Mouse (Mus musculus) forebrain, postnatal 0 days (tissue): Measurements from ENCODE around the gene Cdc37. TPM values are rescaled to one million over a fixed set of nuclear protein-coding genes. Genes with fewer than 3 reads are reported as not detected.

ENCODE experiments used
- ATAC-seq: fragments of 200-750 bp; cut with Nextera tagmentation; 2 replicates; pipeline ENCODE4 v1.8.0; 2017; ENCODE audit warnings: mild to moderate bottlenecking, moderate library complexity
- DNase-seq: peaks from one replicate; pipeline ENCODE4 v3.0.0-alpha.2; 2015
- H3K27ac ChIP-seq: fragments of 300-500 bp; sonication (generic); 2 replicates; pipeline ENCODE4 v1.5.1; 2014; ENCODE audit warnings: low read depth, mild to moderate bottlenecking, antibody characterized with exemption, low read length, moderate library complexity, mixed read lengths
- H3K27me3 ChIP-seq: fragments of 300-500 bp; sonication (generic); 2 replicates; pipeline ENCODE4 v1.6.1; 2014; ENCODE audit warnings: mild to moderate bottlenecking, low read length, mixed read lengths; ENCODE audit not compliant: insufficient read depth
- H3K36me3 ChIP-seq: fragments of 300-500 bp; sonication (generic); 2 replicates; pipeline ENCODE4 v1.6.1; 2014; ENCODE audit warnings: mild to moderate bottlenecking, moderate library complexity; ENCODE audit not compliant: insufficient read depth
- H3K4me1 ChIP-seq: fragments of 300-500 bp; sonication (generic); 2 replicates; pipeline ENCODE4 v1.6.1; 2014; ENCODE audit warnings: antibody characterized with exemption; ENCODE audit not compliant: insufficient read depth
- H3K4me2 ChIP-seq: fragments of 300-500 bp; sonication (generic); 2 replicates; pipeline ENCODE4 v1.6.1; 2014; ENCODE audit warnings: low read depth, mild to moderate bottlenecking, moderate library complexity
- H3K4me3 ChIP-seq: fragments of 300-500 bp; sonication (generic); 2 replicates; pipeline ENCODE4 v1.5.1; 2014; ENCODE audit warnings: low read depth, low read length, mixed read lengths
- H3K9ac ChIP-seq: fragments of 300-500 bp; sonication (generic); 2 replicates; pipeline ENCODE4 v1.6.1; 2014; ENCODE audit warnings: mild to moderate bottlenecking
- H3K9me3 ChIP-seq: fragments of 300-500 bp; sonication (generic); 2 replicates; pipeline ENCODE4 v1.6.1; 2016; ENCODE audit warnings: low read length
- CTCF ChIP-seq: sonication (generic); IDR thresholded peaks from 2 replicates; pipeline ENCODE4 v1.5.1; 2016; ENCODE audit warnings: antibody characterized with exemption, control low read depth, low read depth
- WGBS: fragments of 180-500 bp; shearing (Covaris S2); extraction: QIAGEN DNeasy Blood & Tissue Kit; methylation state at CpG from one replicate; pipeline ENCODE4 v1.1.7; 2014; 5-methylcytosine and 5-hydroxymethylcytosine counted together
- polyA plus RNA-seq: library from polyadenylated mRNA; unstranded; fragments of >200 nt; fragmentation: Nextera tagmentation; extraction: Ambion mirVana; gene quantifications from 2 replicates; pipeline ENCODE4 v1.2.1, GENCODE M21; 2015
- total RNA-seq: library from RNA; depleted of rRNA; stranded (reverse); fragments of >200 nt; gene quantifications from 2 replicates; pipeline ENCODE4 v1.2.3, GENCODE M21; 2014

The Cdc37 gene
- total and polyA plus RNA-seq, 2 experiments from 2014 or later: 42.1 to 186 TPM

DNA sequence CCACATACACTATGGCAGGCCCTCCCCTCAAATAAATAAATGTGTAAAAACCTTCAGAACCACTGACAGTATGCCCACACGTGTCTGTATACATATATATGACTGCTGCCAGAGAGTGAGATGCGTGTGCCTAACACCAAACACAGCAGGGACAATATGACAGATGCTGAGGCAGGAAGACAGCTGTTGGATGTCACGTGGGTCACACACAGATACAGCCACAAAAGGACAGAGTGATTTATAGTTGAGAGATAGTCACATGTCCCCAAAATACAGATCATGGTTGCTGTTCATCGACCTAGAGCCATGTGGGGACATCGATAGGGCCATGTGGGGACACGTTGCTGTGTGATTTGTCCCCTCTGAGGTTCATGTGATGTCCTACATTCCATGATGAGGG, 32.7 kb downstream of the Cdc37 start:
- 81% methylated on average over 6 of the region's 6 CpGs for WGBS
- H3K4me1 ChIP-seq: no peaks in the 10 kb centered on the region
- H3K27me3 ChIP-seq: no peaks in the 10 kb centered on the region
- DNase-seq (no peak), ATAC-seq (no peak)
- H3K36me3 ChIP-seq: peaks cover 20% of the 10 kb centered on the region
- H3K4me3 ChIP-seq: no peak overlapping the region
- no peaks in the 10 kb centered on the region for H3K9me3 ChIP-seq
- H3K9ac ChIP-seq: no peak overlapping the region
- no peak for TF ChIP-seq CTCF
- H3K27ac ChIP-seq: no peak overlapping the region
- no peak overlapping the region for H3K4me2 ChIP-seq

DNA sequence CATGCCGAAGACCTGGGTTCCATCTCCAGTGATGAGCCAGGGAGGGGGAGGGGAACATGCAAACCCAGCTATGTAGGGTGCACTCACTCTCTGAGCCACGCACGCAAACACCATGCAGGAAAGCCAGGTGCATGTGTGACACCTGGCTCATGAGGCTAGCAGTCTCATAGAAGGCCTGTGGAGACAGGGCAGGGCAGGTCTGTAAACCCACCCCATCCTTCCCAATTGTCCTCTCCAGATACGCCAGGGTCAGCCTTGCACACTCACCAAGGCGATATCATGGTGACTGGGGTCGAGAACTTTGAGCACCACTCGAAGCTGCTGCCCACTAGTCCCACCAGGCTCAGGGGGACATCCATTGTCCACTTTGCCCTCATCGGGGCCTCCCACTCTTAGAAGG, 34.7 kb downstream of the Cdc37 start:
- H3K36me3 ChIP-seq: peaks cover 7% of the 10 kb centered on the region; the same call in 1 of the 2 replicates
- no peak overlapping the region for H3K4me2 ChIP-seq
- WGBS: 89% methylated on average over 8 of the region's 8 CpGs
- H3K9me3 ChIP-seq: no peaks in the 10 kb centered on the region
- ATAC-seq: no peak
- DNase-seq: no peak
- H3K9ac ChIP-seq: no peak overlapping the region
- no peak overlapping the region for H3K27ac ChIP-seq
- no peaks in the 10 kb centered on the region for H3K27me3 ChIP-seq
- no peak overlapping the region for H3K4me3 ChIP-seq
- no peaks in the 10 kb centered on the region for H3K4me1 ChIP-seq
- TF ChIP-seq CTCF: no peak

DNA sequence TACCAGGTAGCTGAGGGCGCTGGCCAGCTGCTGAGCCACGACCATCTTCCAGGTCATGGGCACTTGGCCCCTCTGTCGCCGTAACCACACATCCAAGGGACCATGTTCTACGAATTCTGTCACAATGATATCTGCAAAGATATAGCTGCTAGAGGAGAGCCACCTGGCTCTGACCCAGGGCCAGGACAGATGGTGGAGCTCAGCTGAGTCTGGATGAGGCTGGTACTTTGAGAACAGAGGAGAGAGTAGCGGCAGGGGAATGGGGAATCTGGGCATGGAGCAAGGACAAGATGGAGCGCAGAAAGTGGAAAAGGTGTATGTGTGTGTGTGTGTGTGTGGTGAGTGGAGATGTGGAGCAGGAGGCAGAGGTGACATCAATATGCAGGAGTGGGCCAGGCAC, 35.6 kb downstream of the Cdc37 start:
- DNase-seq (no peak), ATAC-seq (no peak)
- H3K9ac ChIP-seq: no peak overlapping the region
- H3K4me3 ChIP-seq: no peak overlapping the region
- no peaks in the 10 kb centered on the region for H3K9me3 ChIP-seq
- no peaks in the 10 kb centered on the region for H3K4me1 ChIP-seq
- TF ChIP-seq CTCF: no peak
- 86% methylated on average over 7 of the region's 7 CpGs for WGBS
- no peak overlapping the region for H3K27ac ChIP-seq
- H3K27me3 ChIP-seq: no peaks in the 10 kb centered on the region
- H3K4me2 ChIP-seq: no peak overlapping the region
- H3K36me3 ChIP-seq: peaks cover 3% of the 10 kb centered on the region; the same call in 1 of the 2 replicates

DNA sequence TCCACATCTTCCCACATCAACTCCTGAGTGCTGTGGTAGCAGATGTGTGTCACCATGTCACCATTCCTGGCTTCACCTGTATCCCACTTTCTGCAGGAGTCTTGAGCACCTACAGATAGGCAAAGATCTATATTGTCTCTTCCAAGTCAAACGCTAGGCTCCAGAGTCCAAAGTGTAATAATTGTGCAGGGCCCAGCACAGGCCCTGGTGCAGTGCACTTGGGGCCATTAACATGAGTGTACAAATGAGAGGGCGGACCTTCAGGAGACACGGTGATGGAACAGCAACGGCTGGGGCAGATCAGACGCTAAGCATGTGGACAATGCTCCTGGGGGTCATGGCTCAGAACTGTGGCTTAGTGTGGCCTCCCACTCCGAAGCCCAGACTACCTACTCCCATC, 36.0 kb downstream of the Cdc37 start:
- Histone ChIP-seq H3K36me3 (peaks cover 3% of the 10 kb centered on the region; the same call in 1 of the 2 replicates), H3K9ac (no peak overlapping the region), H3K27ac (no peak overlapping the region), H3K4me2 (no peak overlapping the region), H3K9me3 (no peaks in the 10 kb centered on the region), H3K27me3 (no peaks in the 10 kb centered on the region), H3K4me3 (no peak overlapping the region), H3K4me1 (no peaks in the 10 kb centered on the region)
- 89% methylated on average over 6 of the region's 6 CpGs for WGBS
- DNase-seq (no peak), ATAC-seq (no peak)
- no peak for TF ChIP-seq CTCF

DNA sequence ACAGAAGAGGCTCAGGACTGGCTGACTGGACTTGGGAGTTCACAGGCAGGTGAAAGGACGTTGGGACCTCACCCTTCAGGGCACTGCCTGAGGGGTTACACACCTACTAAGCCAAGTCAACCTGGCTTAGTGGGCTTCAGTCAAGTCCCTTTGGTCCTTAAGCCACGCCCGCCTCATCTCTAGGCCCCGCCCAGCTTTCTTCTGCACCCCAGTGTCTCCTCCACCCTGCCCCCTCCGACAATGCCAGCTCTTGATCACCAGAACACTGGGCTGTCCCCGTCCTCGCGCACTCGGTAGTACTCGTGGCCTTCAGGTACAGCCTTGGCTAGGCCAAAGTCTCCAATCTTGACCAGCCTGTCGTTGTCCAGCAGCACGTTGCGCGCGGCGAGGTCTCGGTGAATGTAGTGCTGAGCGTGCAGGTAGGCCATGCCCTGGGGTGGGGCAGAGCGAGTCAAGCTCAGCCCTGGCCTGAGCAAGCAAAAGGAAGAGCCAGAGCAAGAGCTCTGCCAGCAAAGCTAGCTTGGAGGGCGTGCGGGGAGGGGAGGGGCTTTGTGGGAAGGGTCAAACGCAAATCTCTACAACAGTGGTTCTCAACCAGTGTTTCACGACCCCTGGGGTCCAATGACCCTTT, 42.1 kb downstream of the Cdc37 start:
- WGBS: 44% methylated on average over 23 of the region's 23 CpGs
- Histone ChIP-seq H3K27me3 (no peaks in the 10 kb centered on the region), H3K36me3 (peaks cover 7% of the 10 kb centered on the region; the same call in 1 of the 2 replicates), H3K4me2 (no peak overlapping the region), H3K9ac (no peak overlapping the region), H3K27ac (no peak overlapping the region), H3K4me3 (no peak overlapping the region), H3K4me1 (no peaks in the 10 kb centered on the region), H3K9me3 (no peaks in the 10 kb centered on the region)
- DNase-seq: no peak
- no peak for ATAC-seq
- no peak for TF ChIP-seq CTCF

DNA sequence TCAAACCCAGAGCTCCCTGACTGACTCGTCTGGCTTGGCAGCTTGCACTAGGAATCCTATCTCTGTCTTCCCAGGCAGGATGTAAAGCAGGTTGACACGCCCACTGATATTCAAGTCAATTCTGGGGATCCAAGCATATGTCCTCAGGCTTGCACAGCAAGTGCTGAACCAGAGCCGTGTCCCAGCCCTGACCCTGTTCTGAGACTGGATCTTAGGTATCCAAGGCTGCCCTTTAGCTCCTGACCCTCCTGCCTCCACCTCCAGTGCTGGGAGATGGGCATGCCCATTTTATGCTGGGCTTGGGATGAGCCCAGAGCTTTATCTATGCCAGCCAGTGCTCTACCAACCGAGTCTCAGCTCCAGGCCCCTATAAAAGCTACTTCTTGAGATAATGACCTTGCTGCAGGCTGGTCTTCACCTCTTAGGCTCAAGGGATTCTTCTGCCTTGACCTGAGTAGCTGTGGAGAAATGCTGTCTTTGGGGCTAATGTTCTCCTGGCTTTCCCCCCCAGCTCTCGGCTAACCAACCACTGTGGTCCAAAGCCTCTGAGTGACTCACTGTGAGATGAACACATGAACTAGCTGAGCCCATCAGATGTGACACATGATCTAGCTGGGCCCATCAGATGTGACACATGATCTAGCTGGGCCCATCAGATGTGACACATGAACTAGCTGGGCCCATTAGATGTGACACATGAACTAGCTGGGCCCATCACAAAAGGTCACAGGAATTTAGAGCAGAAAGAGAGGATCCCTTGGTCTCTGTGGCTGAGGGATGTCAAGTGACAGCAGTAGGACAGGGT, 43.8 kb downstream of the Cdc37 start:
- H3K9me3 ChIP-seq: no peaks in the 10 kb centered on the region
- H3K4me1 ChIP-seq: no peaks in the 10 kb centered on the region
- ATAC-seq (no peak), DNase-seq (no peak)
- H3K27ac ChIP-seq: no peak overlapping the region
- H3K27me3 ChIP-seq: no peaks in the 10 kb centered on the region
- H3K36me3 ChIP-seq: peaks cover 7% of the 10 kb centered on the region; the same call in 1 of the 2 replicates
- TF ChIP-seq CTCF: no peak
- no peak overlapping the region for H3K4me2 ChIP-seq
- no peak overlapping the region for H3K9ac ChIP-seq
- H3K4me3 ChIP-seq: no peak overlapping the region
- WGBS: 82% methylated on average over 5 of the region's 5 CpGs

DNA sequence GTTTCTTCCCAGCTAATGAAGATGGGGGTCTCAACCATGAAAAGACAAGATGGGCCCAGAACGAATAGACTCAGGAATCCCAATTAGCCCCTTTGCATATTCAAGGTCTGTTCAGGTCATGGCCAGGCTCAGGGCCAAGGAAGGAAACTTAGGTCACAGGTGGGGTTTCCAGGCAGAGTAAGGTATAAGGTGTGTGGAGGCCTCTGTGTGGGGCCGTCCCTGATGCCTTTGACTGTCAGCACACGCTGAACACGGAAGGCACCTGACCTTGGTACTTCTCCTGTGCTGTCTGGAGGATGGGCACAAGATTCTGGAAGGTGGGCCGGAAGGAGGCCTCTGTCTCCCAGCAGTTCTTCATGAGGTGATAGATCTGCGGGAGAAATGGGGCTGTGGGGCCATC, 45.0 kb downstream of the Cdc37 start:
- DNase-seq: no peak
- TF ChIP-seq CTCF: no peak
- H3K4me3 ChIP-seq: no peak overlapping the region
- no peak overlapping the region for H3K9ac ChIP-seq
- H3K27me3 ChIP-seq: no peaks in the 10 kb centered on the region
- H3K27ac ChIP-seq: no peak overlapping the region
- ATAC-seq: no peak
- WGBS: 89% methylated on average over 6 of the region's 6 CpGs
- H3K9me3 ChIP-seq: no peaks in the 10 kb centered on the region
- no peak overlapping the region for H3K4me2 ChIP-seq
- H3K4me1 ChIP-seq: no peaks in the 10 kb centered on the region
- H3K36me3 ChIP-seq: peaks cover 7% of the 10 kb centered on the region; the same call in 1 of the 2 replicates
